Mouse (Mus musculus) liver, embryonic 18 days (tissue): ENCODE data around the gene Gnb5. TPM values are rescaled to one million over a fixed set of nuclear protein-coding genes. Genes with fewer than 3 reads are reported as not detected.

Experiments used
- polyA plus RNA-seq: library from polyadenylated mRNA; depleted of rRNA; stranded (reverse); fragments of >200 nt; gene quantifications from 2 replicates; pipeline ENCODE4 v1.2.3, GENCODE M21; 2012; rRNA removed

Gene Gnb5
- polyA plus RNA-seq, result 1.5 and 1.7 TPM in 2 replicates

DNA sequence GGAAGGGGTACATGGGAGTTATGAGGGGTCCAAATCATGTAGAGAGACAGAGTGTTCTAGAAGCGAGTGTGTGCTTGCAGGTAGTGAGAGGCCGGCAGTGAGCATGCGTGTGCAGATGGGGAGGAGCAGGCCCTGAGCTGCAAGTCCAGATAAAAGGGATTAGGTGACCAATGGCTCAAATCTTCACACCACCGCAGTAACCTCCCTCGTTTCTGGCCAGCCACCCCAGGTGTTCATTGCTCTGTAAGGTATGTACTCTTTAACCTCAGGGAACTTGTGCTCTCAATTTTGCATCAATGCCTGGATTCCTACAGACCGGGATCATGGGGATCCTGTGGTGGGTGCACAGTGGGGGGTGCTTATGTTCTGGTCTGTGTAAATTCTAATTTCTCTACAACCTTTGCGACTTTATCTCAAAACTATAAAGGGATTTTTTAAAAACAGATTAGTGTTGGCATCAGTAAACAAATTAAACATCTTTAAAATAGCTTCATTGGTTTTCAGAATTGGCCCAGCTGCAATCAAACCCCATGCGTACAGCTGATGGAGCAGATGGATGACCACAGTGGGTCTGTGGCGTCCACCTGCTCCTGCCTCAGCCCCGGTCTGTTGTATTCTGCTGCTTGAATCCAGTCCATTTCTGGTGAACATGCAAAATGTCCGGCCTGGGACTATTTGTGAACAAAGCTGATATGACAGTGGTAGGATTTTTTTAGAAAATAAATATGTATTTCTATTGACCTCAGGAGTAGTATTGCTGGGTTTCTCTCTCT, at the start of gene Gnb5:
Gnb5 (plus strand) TSS at position 163 of the 773 bp plus-strand sequence.

DNA sequence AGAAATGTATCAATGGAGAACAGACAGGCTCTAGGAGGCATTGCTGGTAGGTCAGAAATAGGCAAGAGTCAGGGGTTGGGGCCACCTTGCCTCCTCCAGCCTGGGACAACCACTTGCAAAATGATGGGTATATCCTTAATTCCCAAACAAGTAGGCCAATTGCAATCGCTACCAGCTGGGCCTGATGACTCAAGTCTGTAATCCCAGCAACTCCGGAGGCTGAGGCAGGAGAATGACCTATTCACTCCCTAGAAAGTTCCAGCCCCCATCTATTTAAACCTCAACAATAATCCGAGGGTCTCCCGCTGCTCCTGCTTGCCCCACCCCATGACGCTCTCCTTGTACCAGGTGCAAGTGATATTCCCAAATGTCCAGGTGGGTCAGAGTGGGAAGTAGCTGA, 41.4 kb downstream of the Gnb5 start, which contains the start of gene Bcl2l10:
Bcl2l10 (plus strand) TSS at position 301 of the 400 bp plus-strand sequence.

Other genes with a start within 250 kb of the Gnb5 start
- gene Myo5a, start 235.3 kb upstream of the Gnb5 start, polyA plus RNA-seq, result 1.4 and 1.8 TPM in 2 replicates
- gene Myo5c, start 74.3 kb upstream of the Gnb5 start, polyA plus RNA-seq, result 1.9 and 2.1 TPM in 2 replicates
- gene Bcl2l10, start 41.5 kb downstream of the Gnb5 start, polyA plus RNA-seq, result not detected in 2 replicates
- gene Mapk6, start 103.7 kb downstream of the Gnb5 start, polyA plus RNA-seq, result 10.3 and 10.5 TPM in 2 replicates
- 5.7 and 6.1 TPM in 2 replicates for gene Leo1, start 135.2 kb downstream of the Gnb5 start, polyA plus RNA-seq